Mouse (Mus musculus): Measurements from ENCODE around the gene Scamp3. TPM values are rescaled to one million over a fixed set of nuclear protein-coding genes. Genes with fewer than 3 reads are reported as not detected.
"Not testable (repeated sequence)": the region's sequence is repeated elsewhere in the genome, so short reads cannot be mapped to it uniquely, and the experiment has no call there.

Gene Scamp3
- polyA plus RNA-seq, 1 experiment from 2014 or later: 104 TPM

- ATAC-seq (ENCODE audit: low FRiP score, low TSS enrichment) (no peak), DNase-seq (no peak)
- Histone ChIP-seq H3K36me3 (ENCODE audit: control insufficient read depth, insufficient read depth, low read length) (peaks cover 54% of the 10 kb centered on the region), H3K9me3 (ENCODE audit: control insufficient read depth, low read length) (no peaks in the 10 kb centered on the region), H3K4me2 (ENCODE audit: low read length) (no peak overlapping the region), H3K27me3 (ENCODE audit: control insufficient read depth, insufficient read depth, low read length) (no peaks in the 10 kb centered on the region), H3K9ac (replicated peaks; ENCODE audit: low read length) (no peak overlapping the region), H3K4me3 (replicated peaks; ENCODE audit: low read depth, low read length) (no peak overlapping the region), H3K4me1 (ENCODE audit: control insufficient read depth, insufficient read depth, low read length) (peaks cover 14% of the 10 kb centered on the region), H3K27ac (replicated peaks; ENCODE audit: low read depth, low read length) (no peak overlapping the region)
- 91% methylated on average over 7 of the region's 7 CpGs for WGBS
These were observed 32.5 kb downstream of the Scamp3 start for GRCm38 (mm10) chr3:89209731-89210130.

DNA sequence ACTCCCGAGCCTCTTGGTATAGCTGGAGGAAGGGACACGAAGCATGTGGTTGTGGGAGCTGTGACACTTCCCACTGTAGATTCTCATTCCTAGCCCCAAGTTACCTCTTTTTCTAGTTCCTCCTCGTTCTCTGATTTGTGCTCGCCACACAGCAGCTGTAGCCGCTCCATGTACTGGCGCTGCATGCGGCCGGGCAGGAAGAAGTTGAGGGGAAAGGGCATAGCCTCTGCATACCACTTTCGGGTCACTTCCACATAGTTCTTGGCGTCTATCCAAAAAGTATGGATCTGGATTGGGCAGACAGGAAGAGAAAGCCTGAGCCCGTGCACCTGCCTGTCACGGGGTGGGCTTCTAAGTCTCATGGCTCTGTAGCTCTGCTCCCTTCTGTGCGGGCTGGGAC, 32.9 kb downstream of the Scamp3 start:
- no peak for ATAC-seq (ENCODE audit: low FRiP score, low TSS enrichment)

GRCm38 (mm10) chr3:89210731-89211130, 33.5 kb downstream of the Scamp3 start:
- Histone ChIP-seq H3K9ac (replicated peaks; ENCODE audit: low read length) (no peak overlapping the region), H3K4me3 (replicated peaks; ENCODE audit: low read depth, low read length) (no peak overlapping the region), H3K27ac (replicated peaks; ENCODE audit: low read depth, low read length) (no peak overlapping the region), H3K4me1 (ENCODE audit: control insufficient read depth, insufficient read depth, low read length) (peaks cover 24% of the 10 kb centered on the region), H3K36me3 (ENCODE audit: control insufficient read depth, insufficient read depth, low read length) (peaks cover 50% of the 10 kb centered on the region), H3K9me3 (ENCODE audit: control insufficient read depth, low read length) (no peaks in the 10 kb centered on the region), H3K4me2 (ENCODE audit: low read length) (no peak overlapping the region), H3K27me3 (ENCODE audit: control insufficient read depth, insufficient read depth, low read length) (no peaks in the 10 kb centered on the region)
- DNase-seq (no peak), ATAC-seq (ENCODE audit: low FRiP score, low TSS enrichment) (no peak)
- 84% methylated on average over 7 of the region's 7 CpGs for WGBS

More for the DNA sequence above, 32.9 kb downstream of the Scamp3 start:
- no peaks in the 10 kb centered on the region for H3K9me3 ChIP-seq (ENCODE audit: control insufficient read depth, low read length)
- no peak overlapping the region for H3K27ac ChIP-seq (replicated peaks; ENCODE audit: low read depth, low read length)
- no peaks in the 10 kb centered on the region for H3K27me3 ChIP-seq (ENCODE audit: control insufficient read depth, insufficient read depth, low read length)
- H3K36me3 ChIP-seq (ENCODE audit: control insufficient read depth, insufficient read depth, low read length): peaks cover 54% of the 10 kb centered on the region
- no peak overlapping the region for H3K4me2 ChIP-seq (ENCODE audit: low read length)
- peaks cover 18% of the 10 kb centered on the region for H3K4me1 ChIP-seq (ENCODE audit: control insufficient read depth, insufficient read depth, low read length)
- no peak for DNase-seq
- H3K9ac ChIP-seq (replicated peaks; ENCODE audit: low read length): no peak overlapping the region
- no peak overlapping the region for H3K4me3 ChIP-seq (replicated peaks; ENCODE audit: low read depth, low read length)
- WGBS: 90% methylated on average over 13 of the region's 13 CpGs

GRCm38 (mm10) chr3:89213803-89214530, 36.7 kb downstream of the Scamp3 start:
- ATAC-seq (ENCODE audit: low FRiP score, low TSS enrichment) (peak; percentile 88), DNase-seq (peak; percentile 97)
- peaks cover 23% of the 10 kb centered on the region for H3K36me3 ChIP-seq (ENCODE audit: control insufficient read depth, insufficient read depth, low read length)
- no peaks in the 10 kb centered on the region for H3K27me3 ChIP-seq (ENCODE audit: control insufficient read depth, insufficient read depth, low read length)
- peak overlapping the region; percentile 83 for H3K4me2 ChIP-seq (ENCODE audit: low read length)
- peak overlapping the region; percentile 73 for H3K9ac ChIP-seq (replicated peaks; ENCODE audit: low read length)
- H3K4me1 ChIP-seq (ENCODE audit: control insufficient read depth, insufficient read depth, low read length): peaks cover 30% of the 10 kb centered on the region
- WGBS: under 1% methylated on average over 69 of the region's 69 CpGs
- peak overlapping the region; percentile 98 for H3K27ac ChIP-seq (replicated peaks; ENCODE audit: low read depth, low read length)
- H3K4me3 ChIP-seq (replicated peaks; ENCODE audit: low read depth, low read length): peak overlapping the region; percentile 70
- no peaks in the 10 kb centered on the region for H3K9me3 ChIP-seq (ENCODE audit: control insufficient read depth, low read length)

DNA sequence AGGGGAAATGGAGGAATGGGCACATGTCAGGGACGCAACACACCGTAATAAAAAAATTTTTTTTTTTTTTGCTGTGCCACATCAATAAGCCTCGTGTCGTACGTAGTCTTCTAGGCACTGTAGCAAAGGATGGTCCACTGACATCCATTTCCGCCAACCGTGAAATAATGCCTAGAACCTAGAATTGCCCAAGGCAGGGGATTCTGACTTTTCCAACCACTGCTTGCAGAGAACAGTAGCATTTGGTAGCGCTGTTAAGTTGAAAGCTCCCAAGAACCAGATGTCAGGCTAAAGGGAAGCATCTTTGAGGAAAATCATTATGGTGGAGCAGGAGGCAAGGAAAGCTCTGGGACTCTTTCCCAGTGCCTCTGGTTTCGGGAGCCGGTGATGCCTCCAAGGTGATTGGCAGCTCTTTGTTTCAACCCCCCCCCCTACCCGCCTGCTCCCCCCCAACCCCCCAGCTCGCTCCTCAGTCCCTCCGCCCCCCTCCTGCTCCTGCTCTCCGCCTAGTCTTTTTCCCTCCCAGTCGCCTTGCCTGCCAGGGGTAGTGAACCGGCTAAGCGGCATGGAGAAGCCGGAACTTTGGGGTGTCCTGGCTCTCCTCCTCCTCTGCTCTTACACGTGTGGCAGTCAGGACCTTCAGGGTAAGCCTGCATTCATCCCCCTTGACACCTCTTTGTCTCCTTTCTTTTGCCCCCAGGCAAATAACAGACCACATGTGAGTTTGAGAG, 37.6 kb downstream of the Scamp3 start, which contains the start of gene Thbs3:
TSS of gene Thbs3 (plus strand) at position 500 of the 731 bp plus-strand sequence.
- WGBS: under 1% methylated on average over 17 of the region's 19 CpGs
- peak within 1 kb of the TSS; percentile 98 for H3K27ac ChIP-seq (replicated peaks; ENCODE audit: low read depth, low read length)
- H3K4me1 ChIP-seq (ENCODE audit: control insufficient read depth, insufficient read depth, low read length): peaks cover 30% of the 10 kb centered on the region
- peak within 1 kb of the TSS; percentile 73 for H3K9ac ChIP-seq (replicated peaks; ENCODE audit: low read length)
- ATAC-seq (ENCODE audit: low FRiP score, low TSS enrichment) (peak; percentile 9; the same call in 1 of the 2 replicates), DNase-seq (peak; percentile 81)
- no peaks in the 10 kb centered on the region for H3K9me3 ChIP-seq (ENCODE audit: control insufficient read depth, low read length)
- H3K27me3 ChIP-seq (ENCODE audit: control insufficient read depth, insufficient read depth, low read length): no peaks in the 10 kb centered on the region
- H3K4me3 ChIP-seq (replicated peaks; ENCODE audit: low read depth, low read length): peak within 1 kb of the TSS; percentile 70
- peaks cover 14% of the 10 kb centered on the region for H3K36me3 ChIP-seq (ENCODE audit: control insufficient read depth, insufficient read depth, low read length)
- H3K4me2 ChIP-seq (ENCODE audit: low read length): peak within 1 kb of the TSS; percentile 83

- DNase-seq (peak; percentile 96), ATAC-seq (ENCODE audit: low FRiP score, low TSS enrichment) (peak; percentile 32)
- H3K4me3 ChIP-seq (replicated peaks; ENCODE audit: low read depth, low read length): peak overlapping the region; percentile 70
- 1% methylated on average over 6 of the region's 6 CpGs for WGBS
- peak overlapping the region; percentile 98 for H3K27ac ChIP-seq (replicated peaks; ENCODE audit: low read depth, low read length)
- no peaks in the 10 kb centered on the region for H3K9me3 ChIP-seq (ENCODE audit: control insufficient read depth, low read length)
- peak overlapping the region; percentile 83 for H3K4me2 ChIP-seq (ENCODE audit: low read length)
- H3K9ac ChIP-seq (replicated peaks; ENCODE audit: low read length): peak overlapping the region; percentile 73
- H3K36me3 ChIP-seq (ENCODE audit: control insufficient read depth, insufficient read depth, low read length): peaks cover 5% of the 10 kb centered on the region; the same call in 1 of the 2 replicates
- H3K4me1 ChIP-seq (ENCODE audit: control insufficient read depth, insufficient read depth, low read length): peaks cover 30% of the 10 kb centered on the region
- no peaks in the 10 kb centered on the region for H3K27me3 ChIP-seq (ENCODE audit: control insufficient read depth, insufficient read depth, low read length)
These were observed 38.6 kb downstream of the Scamp3 start for GRCm38 (mm10) chr3:89215853-89216252.

DNA sequence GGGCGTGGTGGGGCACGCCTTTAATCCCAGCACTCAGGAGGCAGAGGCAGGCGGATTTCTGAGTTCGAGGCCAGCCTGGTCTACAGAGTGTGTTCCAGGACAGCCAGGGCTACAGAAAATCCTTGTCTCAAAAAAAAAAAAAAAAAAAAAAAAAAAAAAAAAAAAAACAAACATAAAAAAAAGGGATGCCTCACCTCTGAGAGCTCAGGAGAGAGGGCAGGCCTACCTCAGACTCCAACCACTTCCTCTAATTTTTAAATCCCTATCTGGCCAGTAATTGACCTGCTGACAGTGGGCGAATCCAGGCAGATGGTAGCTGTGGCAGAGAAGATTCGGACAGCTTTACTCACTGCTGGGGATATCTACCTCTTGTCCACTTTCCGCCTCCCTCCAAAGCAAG, 39.1 kb downstream of the Scamp3 start:
- not testable (repeated sequence) for H3K27me3 ChIP-seq (ENCODE audit: control insufficient read depth, insufficient read depth, low read length); H3K4me3 ChIP-seq (replicated peaks; ENCODE audit: low read depth, low read length); H3K36me3 ChIP-seq (ENCODE audit: control insufficient read depth, insufficient read depth, low read length); H3K27ac ChIP-seq (replicated peaks; ENCODE audit: low read depth, low read length); ATAC-seq (ENCODE audit: low FRiP score, low TSS enrichment); H3K9ac ChIP-seq (replicated peaks; ENCODE audit: low read length); DNase-seq; H3K9me3 ChIP-seq (ENCODE audit: control insufficient read depth, low read length)
- Histone ChIP-seq H3K4me1 (ENCODE audit: control insufficient read depth, insufficient read depth, low read length) (peaks cover 30% of the 10 kb centered on the region), H3K4me2 (ENCODE audit: low read length) (peak overlapping the region; percentile 83; the same call in 1 of the 2 replicates)
- WGBS: 74% methylated on average over 7 of the region's 7 CpGs

- H3K4me2 ChIP-seq (ENCODE audit: low read length): no peak overlapping the region
- H3K36me3 ChIP-seq (ENCODE audit: control insufficient read depth, insufficient read depth, low read length): peaks cover 13% of the 10 kb centered on the region
- DNase-seq (no peak), ATAC-seq (ENCODE audit: low FRiP score, low TSS enrichment) (no peak)
- H3K9ac ChIP-seq (replicated peaks; ENCODE audit: low read length): no peak overlapping the region
- no peak overlapping the region for H3K4me3 ChIP-seq (replicated peaks; ENCODE audit: low read depth, low read length)
- H3K27me3 ChIP-seq (ENCODE audit: control insufficient read depth, insufficient read depth, low read length): no peaks in the 10 kb centered on the region
- H3K27ac ChIP-seq (replicated peaks; ENCODE audit: low read depth, low read length): 0 out of 2 replicates have a peak overlapping the region, but pooled peaks have one; percentile 13
- H3K4me1 ChIP-seq (ENCODE audit: control insufficient read depth, insufficient read depth, low read length): peaks cover 21% of the 10 kb centered on the region
- WGBS: 67% methylated on average over 1 of the region's 1 CpGs
- no peaks in the 10 kb centered on the region for H3K9me3 ChIP-seq (ENCODE audit: control insufficient read depth, low read length)
These were observed 41.0 kb downstream of the Scamp3 start for GRCm38 (mm10) chr3:89218271-89218670.
